Mouse (Mus musculus) olfactory bulb, adult 2 months (tissue): ENCODE results near the gene Vipr2. TPM values are rescaled to one million over a fixed set of nuclear protein-coding genes. Genes with fewer than 3 reads are reported as not detected.

Experiments used
- H3K27ac ChIP-seq: fragments of 200-500 bp; 2 replicates; pipeline ENCODE4 v1.5.1; 2012; ENCODE audit warnings: low read depth, low read length; ENCODE audit not compliant: insufficient read depth
- H3K4me1 ChIP-seq: fragments of 200-500 bp; 2 replicates; pipeline ENCODE4 v1.6.1; 2012; ENCODE audit warnings: low read length; ENCODE audit not compliant: control insufficient read depth, insufficient read depth
- H3K4me3 ChIP-seq: fragments of 200-500 bp; 2 replicates; pipeline ENCODE4 v1.5.1; 2012; ENCODE audit warnings: mild to moderate bottlenecking, low read depth, low read length, moderate library complexity; ENCODE audit not compliant: insufficient read depth
- CTCF ChIP-seq: fragments of 200-500 bp; IDR thresholded peaks from 2 replicates; pipeline ENCODE4 v1.5.1; 2012; ENCODE audit warnings: low read depth, mild to moderate bottlenecking, low read length, moderate library complexity; ENCODE audit not compliant: insufficient read depth
- POLR2A ChIP-seq: fragments of 200-500 bp; IDR thresholded peaks from 2 replicates; pipeline ENCODE4 v1.6.1; 2012; ENCODE audit warnings: mild to moderate bottlenecking, low read depth, low read length, moderate library complexity; ENCODE audit not compliant: insufficient read depth
- WGBS: fragments of 180-500 bp; shearing (Covaris S2); methylation state at CpG from one replicate; pipeline ENCODE4 v1.1.7; 2018; 5-methylcytosine and 5-hydroxymethylcytosine counted together
- polyA plus RNA-seq: library from polyadenylated mRNA; stranded (reverse); fragments of >200 nt; gene quantifications from 2 replicates; pipeline ENCODE4 v1.2.4, GENCODE M21; 2012; ENCODE audit warnings: low replicate concordance; ENCODE audit not compliant: missing spikeins, insufficient read depth, insufficient read length

Vipr2 gene
- polyA plus RNA-seq, 1 experiment, result not detected

DNA sequence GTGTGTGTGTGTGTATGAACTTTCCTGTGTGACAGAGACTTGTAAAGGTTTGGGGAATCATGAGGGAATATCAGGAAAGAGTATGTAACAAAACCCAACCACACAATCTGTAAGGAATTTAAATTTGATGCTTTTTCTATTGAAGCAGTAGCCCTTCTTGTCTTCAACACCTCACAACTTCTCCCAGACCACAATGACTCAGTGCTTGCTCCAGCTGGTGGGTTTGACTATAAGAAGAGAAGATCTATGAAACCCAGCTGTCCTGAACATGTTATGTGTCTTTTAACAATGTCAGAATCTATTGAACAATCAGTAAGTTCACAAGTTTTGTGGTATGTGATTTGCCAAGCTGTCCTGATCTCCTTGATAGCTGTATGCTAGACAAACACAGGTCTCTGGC lies 87.8 kb downstream of the Vipr2 start:
- Histone ChIP-seq H3K27ac (no peak overlapping the region), H3K4me3 (no peak overlapping the region), H3K4me1 (no peaks in the 10 kb centered on the region)
- TF ChIP-seq CTCF (no peak), POLR2A (no peak)

DNA sequence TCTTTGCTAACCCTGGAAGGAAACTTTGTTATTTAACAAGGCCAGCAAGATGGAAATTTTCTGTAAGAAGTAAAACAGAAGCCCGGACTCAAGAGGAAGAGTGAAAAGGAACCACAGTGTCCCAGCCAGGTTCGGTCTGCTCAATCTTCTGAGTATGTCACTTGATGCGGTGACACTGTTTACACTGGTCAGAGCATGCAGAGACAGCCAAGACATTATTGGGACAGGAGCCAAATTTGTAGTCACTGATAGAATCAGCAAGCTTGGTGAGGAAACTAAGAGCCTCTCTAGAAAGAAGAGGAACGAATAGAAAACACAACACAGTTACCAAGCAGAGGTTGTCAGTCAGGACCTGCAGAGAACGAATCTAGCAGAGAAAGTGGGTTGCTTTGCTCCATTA lies 92.1 kb downstream of the Vipr2 start:
- Histone ChIP-seq H3K27ac (no peak overlapping the region), H3K4me1 (no peaks in the 10 kb centered on the region), H3K4me3 (no peak overlapping the region)
- 59% methylated on average over 5 of the region's 5 CpGs for WGBS
- TF ChIP-seq POLR2A (no peak), CTCF (no peak)

DNA sequence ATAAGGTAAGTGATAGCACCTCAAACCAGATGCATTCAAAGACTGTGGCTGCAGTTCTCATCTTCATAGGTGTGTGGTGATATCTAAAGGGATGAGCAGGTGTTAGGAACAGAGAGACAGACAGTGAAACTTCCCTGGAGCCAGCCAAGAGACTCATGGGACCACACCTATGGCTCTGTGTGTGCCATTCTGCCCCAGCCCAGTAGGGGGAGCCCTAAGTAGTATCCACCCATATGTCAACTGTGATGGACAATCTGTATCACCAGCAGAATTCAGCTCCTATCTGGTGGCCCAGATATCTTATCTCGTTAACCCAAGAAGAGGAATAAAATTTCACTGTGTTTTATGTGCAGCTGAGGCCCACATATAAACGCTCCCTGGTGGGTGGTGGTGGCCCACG lies 99.4 kb downstream of the Vipr2 start:
- no peaks in the 10 kb centered on the region for H3K4me1 ChIP-seq
- WGBS, result 95% methylated on average over 3 of the region's 3 CpGs
- H3K4me3 ChIP-seq, result no peak overlapping the region
- TF ChIP-seq CTCF (no peak), POLR2A (no peak)
- H3K27ac ChIP-seq, result no peak overlapping the region

DNA sequence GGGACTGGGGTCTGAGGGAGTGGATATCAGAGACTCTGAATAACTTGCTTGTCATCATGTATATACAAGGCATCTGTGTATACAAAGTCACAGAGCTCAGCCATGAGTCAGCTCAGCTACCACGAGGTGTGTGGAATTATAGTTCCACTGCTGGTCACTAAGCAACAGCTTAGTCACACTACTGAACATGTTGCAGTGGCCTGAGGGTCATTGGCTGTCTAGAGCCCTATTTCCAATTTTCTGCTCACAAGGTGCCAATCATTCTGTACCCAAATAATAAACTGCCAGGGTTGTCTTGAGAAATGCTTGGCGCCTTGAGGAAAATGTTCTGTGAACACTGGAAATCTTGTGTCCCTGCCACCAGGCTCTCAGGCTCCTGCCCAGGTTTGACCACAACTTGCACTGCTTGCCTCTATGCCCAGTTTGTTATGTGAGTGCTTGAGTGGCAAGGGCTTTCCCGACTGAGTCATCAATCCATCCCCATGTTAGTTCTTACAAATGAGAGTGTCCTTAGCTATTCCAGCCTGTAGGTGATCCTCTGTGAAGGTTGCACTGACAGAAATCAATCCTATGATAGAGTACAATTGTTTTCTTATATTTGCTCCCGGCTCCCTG lies 104.0 kb downstream of the Vipr2 start:
- H3K27ac ChIP-seq, result no peak overlapping the region
- TF ChIP-seq POLR2A (no peak), CTCF (no peak)
- H3K4me3 ChIP-seq, result no peak overlapping the region
- 53% methylated on average over 4 of the region's 4 CpGs for WGBS
- no peaks in the 10 kb centered on the region for H3K4me1 ChIP-seq

DNA sequence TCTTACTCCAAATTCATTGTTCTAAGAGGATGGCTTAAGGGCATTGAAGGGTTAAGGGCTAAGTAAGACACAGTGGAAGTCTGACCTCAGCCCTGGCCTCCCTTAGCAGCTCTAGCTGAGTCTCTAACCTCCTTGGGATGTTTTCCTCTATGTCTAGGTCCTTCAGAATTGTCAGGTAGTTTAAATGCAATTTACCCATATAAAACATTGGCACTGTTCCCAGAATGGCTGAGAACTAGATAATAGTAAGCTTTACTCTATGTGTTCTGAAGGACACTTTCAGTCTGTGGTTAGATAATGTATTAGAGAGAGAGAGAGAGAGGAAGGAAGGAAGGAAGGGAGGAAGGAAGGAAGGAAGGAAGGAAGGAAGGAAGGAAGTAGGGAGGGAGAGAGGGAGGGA lies 104.8 kb downstream of the Vipr2 start:
- Histone ChIP-seq H3K27ac (no peak overlapping the region), H3K4me1 (no peaks in the 10 kb centered on the region), H3K4me3 (no peak overlapping the region)
- no peak for TF ChIP-seq POLR2A
- TF ChIP-seq CTCF, result no peak

DNA sequence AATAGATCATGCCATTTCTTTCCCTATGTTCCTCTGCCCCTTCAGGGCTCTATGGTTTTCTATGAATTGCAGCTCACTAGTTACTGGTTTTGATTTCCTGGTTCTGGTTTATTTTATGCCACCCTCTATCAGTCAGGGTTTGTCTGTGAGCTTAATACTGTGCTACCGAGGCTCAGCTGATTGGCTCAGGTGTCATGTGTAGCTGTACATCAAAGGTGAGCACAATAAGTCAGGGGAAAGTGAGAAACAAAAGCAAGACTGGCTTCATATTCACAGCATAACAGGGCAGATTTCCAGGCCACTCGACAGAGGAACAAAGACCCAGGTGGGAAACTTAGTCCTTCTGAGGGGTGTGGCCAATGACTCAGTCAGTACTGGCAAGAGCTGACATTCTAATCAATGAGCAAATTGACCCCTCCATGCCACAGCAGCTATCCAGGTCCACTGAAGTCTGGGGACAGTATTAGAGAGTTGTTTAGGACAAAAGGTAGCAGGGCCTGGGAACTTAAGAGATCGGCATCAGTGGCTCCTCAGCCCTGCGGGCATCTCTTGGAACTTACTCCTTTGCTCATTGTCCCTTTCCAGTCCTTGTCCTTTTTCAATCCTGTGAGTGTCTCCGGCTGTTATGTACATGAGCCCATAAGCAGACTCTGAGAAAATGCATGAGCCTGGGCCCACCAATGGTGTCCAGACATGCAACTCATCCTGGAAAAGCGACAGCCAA lies 105.8 kb downstream of the Vipr2 start:
- H3K4me1 ChIP-seq, result no peaks in the 10 kb centered on the region
- WGBS, result 86% methylated on average over 6 of the region's 6 CpGs
- no peak overlapping the region; the same call in 1 of the 2 replicates for H3K27ac ChIP-seq
- TF ChIP-seq POLR2A, result no peak
- no peak for TF ChIP-seq CTCF
- no peak overlapping the region for H3K4me3 ChIP-seq

DNA sequence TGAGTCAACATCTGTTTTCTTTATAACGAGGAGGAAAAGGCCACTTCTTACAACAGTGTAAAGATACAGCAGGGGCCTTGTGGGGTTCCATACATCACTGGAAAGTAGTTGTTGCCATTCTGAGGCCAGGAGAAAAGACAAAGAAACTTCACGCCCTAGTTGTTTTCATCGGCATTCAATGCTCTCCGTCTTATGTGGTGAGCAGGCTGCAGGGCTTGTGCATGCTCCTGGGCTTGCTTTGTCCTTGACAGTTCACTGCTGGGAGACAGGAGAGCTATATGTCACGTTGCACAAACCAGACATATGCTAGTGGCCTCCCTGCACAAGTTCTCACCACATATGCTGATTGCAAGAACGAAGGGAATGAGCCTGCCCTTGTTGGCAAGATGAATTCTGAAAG lies 116.4 kb downstream of the Vipr2 start:
- H3K4me3 ChIP-seq, result no peak overlapping the region
- no peaks in the 10 kb centered on the region for H3K4me1 ChIP-seq
- H3K27ac ChIP-seq, result no peak overlapping the region
- TF ChIP-seq CTCF (no peak), POLR2A (no peak)
- WGBS, result 42% methylated on average over 6 of the region's 6 CpGs

DNA sequence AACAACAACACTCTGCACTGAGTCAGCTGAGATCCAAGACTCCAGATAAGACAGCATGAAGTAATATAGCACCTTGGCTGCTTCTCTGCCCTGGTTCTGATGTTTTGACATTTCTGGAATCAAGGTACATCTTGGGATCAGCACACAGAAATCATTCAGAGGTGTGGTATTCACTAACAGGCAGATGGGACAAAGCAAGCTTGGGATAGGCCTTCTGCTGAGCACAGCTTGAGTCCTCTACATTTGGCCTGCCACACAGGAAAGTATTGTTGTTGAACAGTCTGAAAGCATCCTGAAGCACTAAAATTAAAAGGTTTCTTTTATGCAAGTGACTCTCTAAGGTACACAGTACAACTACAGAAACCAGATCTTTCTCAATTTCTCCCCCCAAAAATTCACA lies 117.1 kb downstream of the Vipr2 start:
- no peaks in the 10 kb centered on the region for H3K4me1 ChIP-seq
- H3K4me3 ChIP-seq, result no peak overlapping the region
- TF ChIP-seq POLR2A (no peak), CTCF (no peak)
- no peak overlapping the region for H3K27ac ChIP-seq

Other genes starting within 250 kb of the Vipr2 start
- gene Zfp386, start 30.0 kb upstream of the Vipr2 start, polyA plus RNA-seq, result not detected in 2 replicates
- gene Wdr60, start 185.3 kb downstream of the Vipr2 start, polyA plus RNA-seq, result not detected in 2 replicates
- not detected in 2 replicates for gene Gm11027, start 197.7 kb downstream of the Vipr2 start, polyA plus RNA-seq
- not detected in 2 replicates for gene Esyt2, start 203.5 kb downstream of the Vipr2 start, polyA plus RNA-seq